Mouse (Mus musculus) spleen, adult 2 months (tissue): Measurements from ENCODE around the gene Rbms3. TPM values are rescaled to one million over a fixed set of nuclear protein-coding genes. Genes with fewer than 3 reads are reported as not detected.

Experiments
- DNase-seq, 2 experiments: peaks; one replicate each; pipeline versions ENCODE4 v3.0.0 to v3.0.0-alpha.2; 2012 to 2021; ENCODE audit warnings: low spot score in 2 of 2, low read depth in 1 of 2
- H3K27ac ChIP-seq: fragments of 200-500 bp; 2 replicates; pipeline ENCODE4 v1.5.1; 2012; ENCODE audit warnings: low read length, inconsistent platforms; ENCODE audit not compliant: insufficient read depth
- H3K27me3 ChIP-seq: fragments of 200-500 bp; 2 replicates; pipeline ENCODE4 v1.6.1; 2012; ENCODE audit warnings: mild to moderate bottlenecking, moderate library complexity, low read length, inconsistent platforms; ENCODE audit not compliant: control insufficient read depth, insufficient read depth
- H3K36me3 ChIP-seq: fragments of 200-500 bp; 2 replicates; pipeline ENCODE4 v1.6.1; 2012; ENCODE audit warnings: mild to moderate bottlenecking, low read length, inconsistent platforms; ENCODE audit not compliant: control insufficient read depth, insufficient read depth
- H3K4me1 ChIP-seq: fragments of 200-500 bp; 2 replicates; pipeline ENCODE4 v1.6.1; 2011; ENCODE audit warnings: inconsistent platforms; ENCODE audit not compliant: control insufficient read depth, insufficient read depth, insufficient read length
- H3K4me3 ChIP-seq: fragments of 200-500 bp; 2 replicates; pipeline ENCODE4 v1.5.1; 2011; ENCODE audit warnings: mild to moderate bottlenecking, inconsistent platforms; ENCODE audit not compliant: insufficient read depth, insufficient read length; ENCODE audit errors: extremely low read depth
- CTCF ChIP-seq: fragments of 200-500 bp; IDR thresholded peaks from 2 replicates; pipeline ENCODE4 v1.5.1; 2011; ENCODE audit warnings: mild to moderate bottlenecking, inconsistent platforms; ENCODE audit not compliant: insufficient read depth, insufficient read length, insufficient replicate concordance; ENCODE audit errors: extremely low read depth
- POLR2A ChIP-seq: fragments of 200-500 bp; IDR thresholded peaks from 2 replicates; pipeline ENCODE4 v1.6.1; 2011; ENCODE audit warnings: low read depth, low read length, inconsistent platforms
- WGBS: fragments of 180-500 bp; shearing (Covaris S2); methylation state at CpG from one replicate; pipeline ENCODE4 v1.1.7; 2018; 5-methylcytosine and 5-hydroxymethylcytosine counted together
- polyA plus RNA-seq: library from polyadenylated mRNA; depleted of rRNA; stranded (reverse); fragments of >200 nt; gene quantifications from 2 replicates; pipeline ENCODE4 v1.2.3, GENCODE M21; 2012

Rbms3 gene
- polyA plus RNA-seq, 1 experiment: 6.8 TPM

- Histone ChIP-seq H3K27ac (no peak overlapping the region), H3K27me3 (no peaks in the 10 kb centered on the region), H3K4me1 (no peaks in the 10 kb centered on the region), H3K4me3 (no peak overlapping the region), H3K36me3 (no peaks in the 10 kb centered on the region)
- 89% methylated on average over 10 of the region's 10 CpGs for WGBS
- TF ChIP-seq CTCF: no peak
- no peak for TF ChIP-seq POLR2A
- DNase-seq: no peak
Measured at GRCm38 (mm10) chr9:116879600-116880457, 749.9 kb downstream of the Rbms3 start.

- Histone ChIP-seq H3K4me1 (no peaks in the 10 kb centered on the region; the same call in 1 of the 2 replicates), H3K4me3 (no peak overlapping the region), H3K36me3 (no peaks in the 10 kb centered on the region), H3K27me3 (no peaks in the 10 kb centered on the region), H3K27ac (no peak overlapping the region)
- no peak for DNase-seq
- WGBS: 92% methylated on average over 3 of the region's 3 CpGs
- no peak for TF ChIP-seq CTCF
- no peak for TF ChIP-seq POLR2A
Measured at GRCm38 (mm10) chr9:116876786-116877185, 752.9 kb downstream of the Rbms3 start.

- no peak overlapping the region for H3K4me3 ChIP-seq
Measured at GRCm38 (mm10) chr9:116873976-116874320, 755.8 kb downstream of the Rbms3 start.

GRCm38 (mm10) chr9:116873033-116873975 lies 756.4 kb downstream of the Rbms3 start:
- no peak for TF ChIP-seq CTCF
- TF ChIP-seq POLR2A: no peak
- WGBS: 56% methylated on average over 30 of the region's 30 CpGs
- no peak overlapping the region; the same call in 1 of the 2 replicates for H3K27ac ChIP-seq
- no peak overlapping the region for H3K4me3 ChIP-seq
- H3K36me3 ChIP-seq: no peaks in the 10 kb centered on the region
- H3K27me3 ChIP-seq: no peaks in the 10 kb centered on the region
- no peaks in the 10 kb centered on the region; the same call in 1 of the 2 replicates for H3K4me1 ChIP-seq
- DNase-seq: no peak

More at GRCm38 (mm10) chr9:116873976-116874320, 755.8 kb downstream of the Rbms3 start:
- Histone ChIP-seq H3K27me3 (no peaks in the 10 kb centered on the region), H3K36me3 (no peaks in the 10 kb centered on the region), H3K4me1 (no peaks in the 10 kb centered on the region; the same call in 1 of the 2 replicates), H3K27ac (no peak overlapping the region; the same call in 1 of the 2 replicates)
- 58% methylated on average over 2 of the region's 2 CpGs for WGBS
- DNase-seq: no peak
- TF ChIP-seq POLR2A (no peak), CTCF (no peak)

GRCm38 (mm10) chr9:116872346-116872745 lies 757.4 kb downstream of the Rbms3 start:
- H3K4me3 ChIP-seq: no peak overlapping the region
- H3K27me3 ChIP-seq: no peaks in the 10 kb centered on the region
- no peaks in the 10 kb centered on the region for H3K36me3 ChIP-seq
- TF ChIP-seq POLR2A (no peak), CTCF (no peak)
- DNase-seq: no peak
- no peak overlapping the region for H3K27ac ChIP-seq
- H3K4me1 ChIP-seq: no peaks in the 10 kb centered on the region; the same call in 1 of the 2 replicates
- 76% methylated on average over 6 of the region's 6 CpGs for WGBS

GRCm38 (mm10) chr9:116871576-116871975 lies 758.1 kb downstream of the Rbms3 start:
- Histone ChIP-seq H3K36me3 (no peaks in the 10 kb centered on the region), H3K27ac (no peak overlapping the region), H3K27me3 (no peaks in the 10 kb centered on the region), H3K4me3 (no peak overlapping the region), H3K4me1 (no peaks in the 10 kb centered on the region; the same call in 1 of the 2 replicates)
- WGBS: 91% methylated on average over 5 of the region's 5 CpGs
- DNase-seq: no peak
- TF ChIP-seq CTCF (no peak), POLR2A (no peak)
